Mouse (Mus musculus) testis, adult 2 months (tissue): ENCODE measurements around the gene Arl8b.

Source experiments
- CTCF ChIP-seq: fragments of 200-500 bp; IDR thresholded peaks from 2 replicates; pipeline ENCODE4 v1.5.1; 2012; ENCODE audit warnings: low read depth, mild to moderate bottlenecking, inconsistent platforms, low read length, moderate library complexity; ENCODE audit not compliant: control insufficient read depth, insufficient read depth, insufficient replicate concordance
- POLR2A ChIP-seq: fragments of 200-500 bp; IDR thresholded peaks from 2 replicates; pipeline ENCODE4 v1.6.1; 2012; ENCODE audit warnings: low read depth, mild to moderate bottlenecking, inconsistent platforms, low read length, moderate library complexity; ENCODE audit not compliant: control insufficient read depth

GRCm38 (mm10) chr6:108833963-108834697 lies 51.2 kb downstream of the Arl8b start:
- TF ChIP-seq CTCF (no peak), POLR2A (no peak)
